20 mouse cellular contexts compared by ENCODE assay signal in genomic region chr16:97512347-97512751, GRCm38 (mm10). TPM values are rescaled to one million over a fixed set of nuclear protein-coding genes. Genes with fewer than 3 reads are reported as not detected.
DNase-seq lines count a peak whose midpoint lies in the region; ATAC-seq and TF ChIP-seq lines count a peak whose summit lies in the region.
"Had no signal": no experiment of that assay in that cellular context is flagged by ENCODE, and none has a peak within 500 bp of the region (broad histone marks: within the 10 kb centered on the region; RNA-seq: fewer than 3 reads in every experiment).

No protein-coding gene starts in this region.

- H3K9me3 ChIP-seq in liver, embryonic 11.5 days (ENCODE audit: control insufficient read depth, low read length), result no peaks in the 10 kb centered on the region
- no peaks in the 10 kb centered on the region for H3K9me3 ChIP-seq in ES-E14 (ENCODE audit: control insufficient read depth, insufficient read depth, low read depth, low read length)
- no peaks in the 10 kb centered on the region for H3K9me3 ChIP-seq in intestine, postnatal 0 days (ENCODE audit: control insufficient read depth)
- no peaks in the 10 kb centered on the region for H3K9me3 ChIP-seq in stomach, postnatal 0 days (ENCODE audit: control insufficient read depth, low read length)
- H3K9me3 ChIP-seq: embryonic facial prominence, embryonic 13.5 days; forebrain, embryonic 12.5 days; hindbrain, embryonic 15.5 days; liver, embryonic 15.5 days; stomach, embryonic 15.5 days had no signal

- 86% methylated on average over 12 of the region's 12 CpGs for WGBS in liver, embryonic 11.5 days
- WGBS in intestine, postnatal 0 days, result 86% methylated on average over 12 of the region's 12 CpGs
- 94% methylated on average over 12 of the region's 12 CpGs for WGBS in stomach, postnatal 0 days

- no peaks in the 10 kb centered on the region for H3K27me3 ChIP-seq in liver, embryonic 11.5 days (replicated peaks; ENCODE audit: control insufficient read depth, insufficient read depth, low read length)
- no peaks in the 10 kb centered on the region for H3K27me3 ChIP-seq in intestine, postnatal 0 days (replicated peaks; ENCODE audit: control insufficient read depth, insufficient read depth, low read length)
- H3K27me3 ChIP-seq in stomach, postnatal 0 days (ENCODE audit: control insufficient read depth, insufficient read depth, low read length), result no peaks in the 10 kb centered on the region
- H3K27me3 ChIP-seq: embryonic facial prominence, embryonic 13.5 days; forebrain, embryonic 12.5 days; hindbrain, embryonic 15.5 days; liver, embryonic 15.5 days; stomach, embryonic 15.5 days had no signal

- H3K27ac ChIP-seq in liver, embryonic 11.5 days (ENCODE audit: low read depth, low read length), result no peak overlapping the region
- no peak overlapping the region for H3K27ac ChIP-seq in ES-E14 (ENCODE audit: insufficient read depth, low read depth, low read length, poor library complexity, severe bottlenecking)
- H3K27ac ChIP-seq in intestine, postnatal 0 days (ENCODE audit: low read depth, low read length), result no peak overlapping the region
- 0 out of 2 replicates have a peak overlapping the region, but pooled peaks have one; percentile 58 for H3K27ac ChIP-seq in stomach, postnatal 0 days (replicated peaks)
- H3K27ac ChIP-seq: embryonic facial prominence, embryonic 13.5 days; forebrain, embryonic 12.5 days; hindbrain, embryonic 15.5 days; liver, embryonic 15.5 days; stomach, embryonic 15.5 days had no signal

- no peak overlapping the region for H3K9ac ChIP-seq in liver, embryonic 11.5 days (ENCODE audit: low read depth, low read length)
- no peak overlapping the region for H3K9ac ChIP-seq in ES-E14 (ENCODE audit: insufficient read depth, low read depth, low read length, poor library complexity, severe bottlenecking)
- no peak overlapping the region for H3K9ac ChIP-seq in intestine, postnatal 0 days (ENCODE audit: low read depth, low read length)
- no peak overlapping the region for H3K9ac ChIP-seq in stomach, postnatal 0 days (ENCODE audit: low read length)
- H3K9ac ChIP-seq: embryonic facial prominence, embryonic 13.5 days; forebrain, embryonic 12.5 days; hindbrain, embryonic 15.5 days; liver, embryonic 15.5 days; stomach, embryonic 15.5 days had no signal

- H3K4me3 ChIP-seq in liver, embryonic 11.5 days (ENCODE audit: low read depth, low read length), result no peak overlapping the region
- 0 out of 4 replicates have a peak overlapping the region, but pooled peaks of 1 of the 2 experiments have one; percentile 10 for H3K4me3 ChIP-seq in ES-E14 (ENCODE audit: insufficient read depth in 1 of 2, low read depth in 1 of 2, low read length in 2 of 2, poor library complexity in 1 of 2, severe bottlenecking in 1 of 2)
- H3K4me3 ChIP-seq in intestine, postnatal 0 days (ENCODE audit: low read depth, low read length), result no peak overlapping the region
- no peak overlapping the region for H3K4me3 ChIP-seq in stomach, postnatal 0 days (ENCODE audit: low read depth, low read length)
- H3K4me3 ChIP-seq: embryonic facial prominence, embryonic 13.5 days; forebrain, embryonic 12.5 days; hindbrain, embryonic 15.5 days; liver, embryonic 15.5 days; megakaryocyte, embryonic 14.5 days; myocyte; stomach, embryonic 15.5 days had no signal

- no peaks in the 10 kb centered on the region for H3K4me1 ChIP-seq in liver, embryonic 11.5 days (replicated peaks; ENCODE audit: control insufficient read depth, insufficient read depth, low read length)
- 0 out of 4 replicates have a peak, but pooled peaks cover 0 to 2% of the 10 kb centered on the region in 2 experiments for H3K4me1 ChIP-seq in ES-E14 (ENCODE audit: control insufficient read depth in 2 of 2, insufficient read depth in 2 of 2, low read length in 2 of 2, poor library complexity in 1 of 2)
- peaks cover 6% of the 10 kb centered on the region; the same call in 1 of the 2 replicates for H3K4me1 ChIP-seq in intestine, postnatal 0 days (replicated peaks; ENCODE audit: control insufficient read depth, insufficient read depth, low read length)
- H3K4me1 ChIP-seq in stomach, postnatal 0 days (replicated peaks; ENCODE audit: control insufficient read depth, insufficient read depth), result 0 out of 2 replicates have a peak, but pooled peaks cover 3% of the 10 kb centered on the region
- H3K4me1 ChIP-seq: forebrain, embryonic 12.5 days; hindbrain, embryonic 15.5 days; liver, embryonic 15.5 days; stomach, embryonic 15.5 days had no signal

- no peak overlapping the region for H3K4me2 ChIP-seq in liver, embryonic 11.5 days
- H3K4me2 ChIP-seq in intestine, postnatal 0 days (replicated peaks; ENCODE audit: low read depth), result no peak overlapping the region
- H3K4me2 ChIP-seq in stomach, postnatal 0 days (replicated peaks; ENCODE audit: low read depth), result no peak overlapping the region
- H3K4me2 ChIP-seq: embryonic facial prominence, embryonic 13.5 days; forebrain, embryonic 12.5 days; heart, embryonic 11.5 days; hindbrain, embryonic 15.5 days; liver, embryonic 15.5 days; stomach, embryonic 15.5 days had no signal

- DNase-seq in liver, result peak; percentile 13
- DNase-seq in liver, embryonic 11.5 days (ENCODE audit: low spot score), result no peak
- DNase-seq in ES-E14 (ENCODE audit: low read depth, low spot score), result peak; percentile 49
- DNase-seq in stomach, postnatal 0 days (ENCODE audit: low spot score), result peak; percentile 66
- DNase-seq in right cerebral cortex, postnatal 10 days (ENCODE audit: low spot score in 2 of 2), result no peak
- no peak for DNase-seq in cerebellum, postnatal 14 days
- DNase-seq: adrenal gland, postnatal 14 days; cerebellum, postnatal 25 days; kidney, postnatal 14 days; layer of hippocampus, postnatal 36 days had no signal

- no peak for ATAC-seq in liver, embryonic 11.5 days (replicated peaks; ENCODE audit: low FRiP score)
- ATAC-seq in intestine, postnatal 0 days, result 0 out of 2 replicates have a peak, but pooled peaks have one; percentile 26
- peak; percentile 50 for ATAC-seq in stomach, postnatal 0 days (ENCODE audit: low FRiP score, low TSS enrichment)

- in situ Hi-C loops in ES-E14 (cut with MboI; ENCODE audit: low sequenced_read_pairs in 2 of 2, unreplicated experiment in 2 of 2), result loop anchor here in 1 of 2 experiments (10.0 kb wide), 1 partner anchor 198 kb away; no protein-coding TSS in a partner anchor

- peak; percentile 52 for TF ChIP-seq CTCF in intestine, postnatal 0 days (IDR thresholded peaks at IDR 0.05; ENCODE audit: low read depth)
- peak; percentile 45 for TF ChIP-seq CTCF in stomach, postnatal 0 days (IDR thresholded peaks at IDR 0.05; ENCODE audit: low read depth)

- no peak for TF ChIP-seq EP300 in stomach, postnatal 0 days (optimal IDR thresholded peaks at IDR 0.05)

- H3K36me3 ChIP-seq in liver, embryonic 11.5 days (ENCODE audit: control insufficient read depth, insufficient read depth, low read length), result no peaks in the 10 kb centered on the region
- no peaks in the 10 kb centered on the region for H3K36me3 ChIP-seq in ES-E14 (ENCODE audit: control insufficient read depth, insufficient read depth, low read length, poor library complexity, severe bottlenecking)
- no peaks in the 10 kb centered on the region for H3K36me3 ChIP-seq in intestine, postnatal 0 days (ENCODE audit: control insufficient read depth, insufficient read depth)
- H3K36me3 ChIP-seq in stomach, postnatal 0 days (ENCODE audit: control insufficient read depth, insufficient read depth, low read length), result no peaks in the 10 kb centered on the region
- H3K36me3 ChIP-seq: embryonic facial prominence, embryonic 13.5 days; forebrain, embryonic 12.5 days; hindbrain, embryonic 15.5 days; liver, embryonic 15.5 days; stomach, embryonic 15.5 days had no signal

TF ChIP-seq in ES-E14, 5 proteins besides CTCF, POLR2A, EP300 and RAD21:
- TF ChIP-seq MAFK (IDR thresholded peaks at IDR 0.05; ENCODE audit: insufficient read depth, low read depth, low read length) (no peak), CHD2 (IDR thresholded peaks at IDR 0.05; ENCODE audit: low read depth, low read length) (no peak), ZNF384 (IDR thresholded peaks at IDR 0.05; ENCODE audit: low read depth, low read length) (no peak), ZC3H11A (IDR thresholded peaks at IDR 0.05; ENCODE audit: borderline replicate concordance, low read depth, low read length) (no peak), HCFC1 (IDR thresholded peaks at IDR 0.05; ENCODE audit: borderline replicate concordance, insufficient read depth, low read length) (no peak)

RNA-seq across cellular contexts. Expression of gene Fam3b, which starts 2.3 kb away (rescaled TPM):
- polyA plus RNA-seq in liver, embryonic 11.5 days (2014; fragmentation: Nextera tagmentation; extraction: Ambion mirVana), result not detected in 2 replicates
- total RNA-seq in ES-E14 (2012; rRNA removed), result 0.90 and 2.5 TPM in 2 replicates
- 4.4 and 5.8 TPM in 2 replicates for polyA plus RNA-seq in intestine, postnatal 0 days (2015; fragmentation: Nextera tagmentation; extraction: Ambion mirVana)
- 50.6 and 55.3 TPM in 2 replicates for polyA plus RNA-seq in stomach, postnatal 0 days (2015; fragmentation: Nextera tagmentation; extraction: Ambion mirVana)
- total RNA-seq: adrenal gland, postnatal 14 days; gastrocnemius, adult 18-20 months; layer of hippocampus, postnatal 36 days had no signal
- polyA plus RNA-seq: embryonic facial prominence, embryonic 13.5 days; forebrain, embryonic 12.5 days; heart, embryonic 11.5 days; hindbrain, embryonic 15.5 days; liver, embryonic 15.5 days; myocyte had no signal

RNA-seq across cellular contexts. Expression of gene Mx1, which starts 49.6 kb away (rescaled TPM):
- 0.38 and 0.66 TPM in 2 replicates for polyA plus RNA-seq in liver, embryonic 11.5 days (2014; fragmentation: Nextera tagmentation; extraction: Ambion mirVana)
- total RNA-seq in ES-E14 (2012; rRNA removed), result 0.36 TPM in 1 of 2 replicates, not detected in the other
- polyA plus RNA-seq in intestine, postnatal 0 days (2015; fragmentation: Nextera tagmentation; extraction: Ambion mirVana), result 0.18 and 0.81 TPM in 2 replicates
- 0.42 and 0.69 TPM in 2 replicates for polyA plus RNA-seq in stomach, postnatal 0 days (2015; fragmentation: Nextera tagmentation; extraction: Ambion mirVana)
- polyA plus RNA-seq: heart, embryonic 11.5 days had no signal

Comparison
In these comparisons a context has a peak if more than half of its experiments do, and no peak if none do; other contexts are left out.
1. DNase-seq: peak in liver (single experiment), ES-E14 (single experiment) and stomach, postnatal 0 days (single experiment); none in liver, embryonic 11.5 days (single experiment), right cerebral cortex, postnatal 10 days (0 of 2) and cerebellum, postnatal 14 days (0 of 2).